Mouse (Mus musculus): ENCODE measurements at regions not wholly inside any gene's neighbourhood (a gene's known extent, or its start where the extent isn't known, plus 50 kb on each side); places are given as distances from the start of the nearest gene placed in this dataset.
A peak's percentile ranks its signal among the peaks of the same experiment; 100 is the strongest.

- Histone ChIP-seq H3K9ac (no peak overlapping the region), H3K4me2 (no peak overlapping the region), H3K4me3 (no peak overlapping the region), H3K9me3 (no peaks in the 10 kb centered on the region), H3K4me1 (replicated peaks) (no peaks in the 10 kb centered on the region), H3K27ac (no peak overlapping the region), H3K36me3 (no peaks in the 10 kb centered on the region), H3K27me3 (no peaks in the 10 kb centered on the region)
- 84% methylated on average over 3 of the region's 3 CpGs for WGBS
- ATAC-seq (ENCODE audit: low FRiP score), result no peak
These were observed 432.5 kb upstream of the Kif18a start for GRCm38 (mm10) chr2:108848051-108848450.

GRCm38 (mm10) chr2:108854399-108854798 lies 426.1 kb upstream of the Kif18a start:
- Histone ChIP-seq H3K4me3 (no peak overlapping the region), H3K4me1 (replicated peaks) (peaks cover 5% of the 10 kb centered on the region; the same call in 1 of the 2 replicates), H3K27ac (no peak overlapping the region), H3K9ac (no peak overlapping the region), H3K36me3 (no peaks in the 10 kb centered on the region), H3K4me2 (no peak overlapping the region), H3K27me3 (no peaks in the 10 kb centered on the region), H3K9me3 (no peaks in the 10 kb centered on the region)
- peak; percentile 49; the same call in 1 of the 2 replicates for ATAC-seq (ENCODE audit: low FRiP score)
- WGBS, result 23% methylated on average over 2 of the region's 2 CpGs

GRCm38 (mm10) chr2:108877141-108877540 lies 403.4 kb upstream of the Kif18a start:
- Histone ChIP-seq H3K4me3 (no peak overlapping the region), H3K4me1 (replicated peaks) (no peaks in the 10 kb centered on the region), H3K36me3 (no peaks in the 10 kb centered on the region), H3K4me2 (no peak overlapping the region), H3K27me3 (no peaks in the 10 kb centered on the region), H3K27ac (no peak overlapping the region), H3K9me3 (no peaks in the 10 kb centered on the region), H3K9ac (no peak overlapping the region)
- no peak for ATAC-seq (ENCODE audit: low FRiP score)
- 71% methylated on average over 4 of the region's 4 CpGs for WGBS

GRCm38 (mm10) chr2:108877676-108878075 lies 402.9 kb upstream of the Kif18a start:
- WGBS, result 73% methylated on average over 3 of the region's 3 CpGs
- H3K27ac ChIP-seq, result no peak overlapping the region
- no peaks in the 10 kb centered on the region for H3K9me3 ChIP-seq
- H3K36me3 ChIP-seq, result no peaks in the 10 kb centered on the region
- no peak for ATAC-seq (ENCODE audit: low FRiP score)
- H3K4me3 ChIP-seq, result no peak overlapping the region
- no peaks in the 10 kb centered on the region for H3K4me1 ChIP-seq (replicated peaks)
- no peaks in the 10 kb centered on the region for H3K27me3 ChIP-seq
- H3K4me2 ChIP-seq, result no peak overlapping the region
- no peak overlapping the region for H3K9ac ChIP-seq

- Histone ChIP-seq H3K27ac (no peak overlapping the region), H3K4me1 (replicated peaks) (0 out of 2 replicates have a peak, but pooled peaks cover 5% of the 10 kb centered on the region), H3K27me3 (no peaks in the 10 kb centered on the region), H3K9ac (no peak overlapping the region), H3K36me3 (no peaks in the 10 kb centered on the region), H3K4me2 (no peak overlapping the region), H3K9me3 (no peaks in the 10 kb centered on the region), H3K4me3 (no peak overlapping the region)
- 31% methylated on average over 3 of the region's 3 CpGs for WGBS
- peak; percentile 97 for ATAC-seq (ENCODE audit: low FRiP score)
These were observed 376.3 kb upstream of the Kif18a start for GRCm38 (mm10) chr2:108904121-108904733.

GRCm38 (mm10) chr2:108913555-108913954 lies 367.0 kb upstream of the Kif18a start:
- H3K36me3 ChIP-seq, result no peaks in the 10 kb centered on the region
- no peak for ATAC-seq (ENCODE audit: low FRiP score)
- no peak overlapping the region for H3K4me3 ChIP-seq
- no peak overlapping the region for H3K9ac ChIP-seq
- H3K9me3 ChIP-seq, result no peaks in the 10 kb centered on the region
- H3K4me2 ChIP-seq, result no peak overlapping the region
- no peaks in the 10 kb centered on the region for H3K4me1 ChIP-seq (replicated peaks)
- H3K27me3 ChIP-seq, result no peaks in the 10 kb centered on the region
- H3K27ac ChIP-seq, result no peak overlapping the region
- 68% methylated on average over 2 of the region's 2 CpGs for WGBS

- 83% methylated on average over 3 of the region's 3 CpGs for WGBS
- Histone ChIP-seq H3K36me3 (no peaks in the 10 kb centered on the region), H3K4me2 (no peak overlapping the region), H3K27me3 (no peaks in the 10 kb centered on the region), H3K9ac (no peak overlapping the region), H3K9me3 (no peaks in the 10 kb centered on the region), H3K4me1 (replicated peaks) (no peaks in the 10 kb centered on the region), H3K27ac (no peak overlapping the region), H3K4me3 (no peak overlapping the region)
- no peak for ATAC-seq (ENCODE audit: low FRiP score)
These were observed 366.6 kb upstream of the Kif18a start for GRCm38 (mm10) chr2:108913967-108914366.

- Histone ChIP-seq H3K4me1 (replicated peaks) (0 out of 2 replicates have a peak, but pooled peaks cover 3% of the 10 kb centered on the region), H3K27ac (no peak overlapping the region), H3K9ac (no peak overlapping the region), H3K4me2 (no peak overlapping the region), H3K9me3 (no peaks in the 10 kb centered on the region), H3K27me3 (no peaks in the 10 kb centered on the region), H3K4me3 (no peak overlapping the region), H3K36me3 (no peaks in the 10 kb centered on the region)
- 87% methylated on average over 3 of the region's 3 CpGs for WGBS
- ATAC-seq (ENCODE audit: low FRiP score), result no peak
These were observed 361.0 kb upstream of the Kif18a start for GRCm38 (mm10) chr2:108919500-108920045.

GRCm38 (mm10) chr2:108920111-108920510 lies 360.4 kb upstream of the Kif18a start:
- 47% methylated on average over 5 of the region's 5 CpGs for WGBS
- H3K9me3 ChIP-seq, result no peaks in the 10 kb centered on the region

GRCm38 (mm10) chr2:108935981-108936762 lies 344.4 kb upstream of the Kif18a start:
- Histone ChIP-seq H3K4me2 (no peak overlapping the region), H3K9ac (no peak overlapping the region), H3K27ac (no peak overlapping the region), H3K27me3 (no peaks in the 10 kb centered on the region), H3K4me3 (no peak overlapping the region), H3K36me3 (no peaks in the 10 kb centered on the region), H3K9me3 (no peaks in the 10 kb centered on the region), H3K4me1 (replicated peaks) (peaks cover 8% of the 10 kb centered on the region)
- 50% methylated on average over 5 of the region's 5 CpGs for WGBS
- ATAC-seq (ENCODE audit: low FRiP score), result peak; percentile 72; the same call in 1 of the 2 replicates

More at GRCm38 (mm10) chr2:108920111-108920510, 360.4 kb upstream of the Kif18a start:
- Histone ChIP-seq H3K9ac (no peak overlapping the region), H3K4me1 (replicated peaks) (0 out of 2 replicates have a peak, but pooled peaks cover 3% of the 10 kb centered on the region), H3K4me2 (no peak overlapping the region), H3K27me3 (no peaks in the 10 kb centered on the region), H3K36me3 (no peaks in the 10 kb centered on the region), H3K27ac (no peak overlapping the region), H3K4me3 (no peak overlapping the region)
- ATAC-seq (ENCODE audit: low FRiP score), result 0 out of 2 replicates have a peak, but pooled peaks have one; percentile 24

GRCm38 (mm10) chr2:108980921-108981320 lies 299.6 kb upstream of the Kif18a start:
- ATAC-seq (ENCODE audit: low FRiP score), result no peak
- Histone ChIP-seq H3K27ac (no peak overlapping the region), H3K4me3 (no peak overlapping the region), H3K9ac (no peak overlapping the region), H3K4me2 (no peak overlapping the region), H3K27me3 (no peaks in the 10 kb centered on the region), H3K36me3 (no peaks in the 10 kb centered on the region), H3K4me1 (replicated peaks) (no peaks in the 10 kb centered on the region), H3K9me3 (no peaks in the 10 kb centered on the region)
- 92% methylated on average over 5 of the region's 5 CpGs for WGBS

GRCm38 (mm10) chr2:109016223-109016622 lies 264.3 kb upstream of the Kif18a start:
- ATAC-seq (ENCODE audit: low FRiP score), result no peak

More at GRCm38 (mm10) chr2:109016223-109016622, 264.3 kb upstream of the Kif18a start:
- no peak overlapping the region for H3K4me2 ChIP-seq
- no peak overlapping the region for H3K27ac ChIP-seq
- no peaks in the 10 kb centered on the region for H3K36me3 ChIP-seq
- no peak overlapping the region for H3K9ac ChIP-seq
- no peak overlapping the region for H3K4me3 ChIP-seq
- H3K27me3 ChIP-seq, result no peaks in the 10 kb centered on the region
- H3K4me1 ChIP-seq (replicated peaks), result no peaks in the 10 kb centered on the region
- no peaks in the 10 kb centered on the region for H3K9me3 ChIP-seq
- WGBS, result 52% methylated on average over 1 of the region's 1 CpGs

All from hindbrain, embryonic 13.5 days (tissue).